Mouse (Mus musculus): ENCODE results near the gene Sema5b.

GRCm38 (mm10) chr16:35625286-35626020 lies 84.5 kb downstream of the Sema5b start:
- TF ChIP-seq CTCF (IDR thresholded peaks at IDR 0.05; ENCODE audit: low read depth) (no peak), EP300 (IDR thresholded peaks at IDR 0.05; ENCODE audit: low read depth) (no peak)

All from liver, embryonic 14.5 days (tissue).